Mouse (Mus musculus): ENCODE results near the gene Itga10. TPM values are rescaled to one million over a fixed set of nuclear protein-coding genes. Genes with fewer than 3 reads are reported as not detected.
"Not testable (repeated sequence)": the region's sequence is repeated elsewhere in the genome, so short reads cannot be mapped to it uniquely, and the experiment has no call there.

Itga10 gene
- polyA plus RNA-seq, 1 experiment = 0.01 TPM

DNA sequence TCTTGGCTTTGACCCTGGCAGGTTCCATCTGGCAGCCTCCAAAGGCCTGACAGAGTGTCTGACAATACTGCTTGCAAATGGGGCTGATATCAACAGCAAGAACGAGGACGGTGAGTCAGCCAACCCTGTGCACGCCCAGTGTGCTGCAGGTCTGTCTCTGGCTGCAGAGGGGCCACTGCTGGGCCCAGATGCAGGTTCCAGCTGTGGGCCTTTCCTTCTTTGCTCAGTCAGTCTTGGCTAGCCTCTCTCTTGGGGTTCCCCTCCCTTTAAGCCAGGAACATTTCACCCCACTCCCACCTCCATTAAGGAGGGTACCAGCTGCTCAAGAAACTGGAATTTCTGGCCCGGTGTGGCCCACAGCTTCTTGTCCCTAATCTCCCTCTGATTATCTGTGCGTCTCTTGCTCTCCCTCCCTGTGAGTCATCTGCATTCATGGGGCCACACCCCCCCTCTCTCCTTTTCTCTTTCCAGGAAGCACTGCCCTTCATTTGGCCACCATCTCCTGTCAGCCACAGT is 33.8 kb downstream of the Itga10 start:
- no peak for TF ChIP-seq GATA1 (IDR thresholded peaks at IDR 0.05; ENCODE audit: borderline replicate concordance, low read length)
- TF ChIP-seq FLI1 (IDR thresholded peaks at IDR 0.05; ENCODE audit: low read length) = no peak
- Histone ChIP-seq H3K36me3 (replicated peaks; ENCODE audit: low read length) (peaks cover 63% of the 10 kb centered on the region), H3K9me3 (no peaks in the 10 kb centered on the region), H3K4me3 (replicated peaks) (no peak overlapping the region), H3K4me1 (peaks cover 69% of the 10 kb centered on the region), H3K27me3 (replicated peaks) (peaks cover 18% of the 10 kb centered on the region)

DNA sequence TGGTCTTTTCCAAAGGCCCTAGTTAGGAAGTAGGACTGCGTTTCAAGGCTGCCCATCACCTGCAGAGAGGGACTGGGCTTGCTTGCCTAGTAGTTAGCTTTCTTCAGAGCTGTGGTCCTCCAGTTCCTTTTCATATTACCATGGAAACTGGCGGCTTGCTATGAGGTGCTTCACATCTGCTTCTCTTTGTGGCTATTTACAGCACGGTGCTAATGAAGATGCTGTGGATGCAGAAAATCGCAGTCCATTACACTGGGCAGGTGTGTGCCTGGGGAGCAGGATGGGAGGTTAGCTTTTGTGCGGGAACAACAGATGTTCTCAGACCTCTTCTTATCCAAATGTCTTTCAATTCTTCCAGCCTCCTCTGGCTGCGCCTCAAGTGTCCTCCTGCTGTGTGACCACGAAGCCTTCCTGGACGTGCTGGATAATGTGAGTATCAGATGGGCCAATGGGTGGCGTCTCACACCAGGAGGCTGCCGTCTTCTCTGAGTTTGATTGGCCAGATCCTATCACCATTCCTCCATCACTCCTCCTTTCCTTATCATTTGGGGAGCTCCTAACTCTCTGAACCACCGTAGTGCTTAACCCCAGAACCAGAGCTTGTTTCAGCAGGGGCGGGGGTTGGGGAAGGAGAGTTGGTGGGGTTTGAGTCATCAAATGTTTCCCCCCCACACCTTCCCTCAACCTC is 35.0 kb downstream of the Itga10 start:
- Histone ChIP-seq H3K4me3 (replicated peaks) (no peak overlapping the region), H3K27me3 (replicated peaks) (peaks cover 29% of the 10 kb centered on the region), H3K36me3 (replicated peaks; ENCODE audit: low read length) (peaks cover 72% of the 10 kb centered on the region), H3K9me3 (no peaks in the 10 kb centered on the region), H3K4me1 (peaks cover 70% of the 10 kb centered on the region)
- TF ChIP-seq FLI1 (IDR thresholded peaks at IDR 0.05; ENCODE audit: low read length) (no peak), GATA1 (IDR thresholded peaks at IDR 0.05; ENCODE audit: borderline replicate concordance, low read length) (no peak)

DNA sequence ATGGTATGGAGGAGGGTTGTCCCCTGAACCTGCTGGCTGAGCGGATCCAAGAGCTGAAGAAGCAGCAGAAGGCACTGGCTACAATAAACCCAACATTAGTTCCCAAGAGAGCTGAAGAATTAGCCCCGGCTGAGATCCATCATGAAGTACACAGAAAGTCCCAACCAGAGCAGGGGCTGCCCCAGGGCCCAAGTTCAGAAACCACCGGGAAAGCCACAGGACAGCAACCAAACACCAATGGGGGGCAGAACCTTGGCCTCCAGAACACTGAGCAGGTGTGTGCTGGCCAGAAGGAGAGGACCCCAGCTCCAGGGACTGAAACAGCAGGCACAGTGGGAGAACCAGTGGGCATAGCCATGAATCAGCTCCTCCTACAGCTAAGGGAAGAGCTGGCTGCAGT is 38.1 kb downstream of the Itga10 start:
- Histone ChIP-seq H3K36me3 (replicated peaks; ENCODE audit: low read length) (peaks cover 80% of the 10 kb centered on the region), H3K9me3 (no peaks in the 10 kb centered on the region), H3K27me3 (replicated peaks) (peaks cover 28% of the 10 kb centered on the region), H3K4me3 (replicated peaks) (no peak overlapping the region), H3K4me1 (peaks cover 78% of the 10 kb centered on the region)
- no peak for TF ChIP-seq FLI1 (IDR thresholded peaks at IDR 0.05; ENCODE audit: low read length)
- no peak for TF ChIP-seq GATA1 (IDR thresholded peaks at IDR 0.05; ENCODE audit: borderline replicate concordance, low read length)

DNA sequence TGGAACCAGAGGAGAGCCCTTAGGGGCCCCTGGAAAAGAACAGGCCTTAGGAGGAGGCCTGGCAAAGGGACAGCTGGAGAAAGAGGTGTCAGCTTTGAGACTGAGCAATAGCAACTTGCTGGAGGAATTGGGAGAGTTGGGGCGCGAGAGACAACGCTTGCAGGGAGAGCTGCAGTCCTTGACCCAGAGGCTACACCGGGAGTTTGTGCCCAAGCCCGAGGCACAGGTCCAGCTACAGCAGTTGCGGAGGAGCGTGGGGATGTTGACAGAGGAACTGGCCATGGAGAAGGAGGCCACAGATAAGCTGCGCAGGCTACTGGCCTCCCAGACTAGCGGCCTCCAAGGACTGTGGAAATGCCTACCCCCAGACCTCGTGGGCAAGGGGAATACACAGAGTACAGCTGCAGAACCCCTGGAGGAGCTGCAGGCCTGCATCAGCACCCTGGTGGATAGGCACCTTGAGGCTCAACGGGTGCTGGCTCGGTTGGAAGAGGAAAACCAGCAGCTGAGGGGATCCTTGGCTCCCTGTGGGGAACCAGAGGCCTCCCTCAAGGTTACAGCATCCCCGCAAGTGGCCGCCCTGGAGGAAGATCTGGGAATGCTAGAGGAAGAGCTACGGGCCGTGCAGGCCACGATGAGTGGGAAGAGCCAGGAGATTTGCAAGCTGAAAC is 38.9 kb downstream of the Itga10 start:
- H3K9me3 ChIP-seq = no peaks in the 10 kb centered on the region
- H3K4me1 ChIP-seq = peaks cover 78% of the 10 kb centered on the region
- peaks cover 26% of the 10 kb centered on the region for H3K27me3 ChIP-seq (replicated peaks)
- peak overlapping the region; percentile 83 for H3K4me3 ChIP-seq (replicated peaks)
- H3K36me3 ChIP-seq (replicated peaks; ENCODE audit: low read length) = peaks cover 77% of the 10 kb centered on the region
- TF ChIP-seq FLI1 (IDR thresholded peaks at IDR 0.05; ENCODE audit: low read length) (no peak), GATA1 (IDR thresholded peaks at IDR 0.05; ENCODE audit: borderline replicate concordance, low read length) (no peak)

DNA sequence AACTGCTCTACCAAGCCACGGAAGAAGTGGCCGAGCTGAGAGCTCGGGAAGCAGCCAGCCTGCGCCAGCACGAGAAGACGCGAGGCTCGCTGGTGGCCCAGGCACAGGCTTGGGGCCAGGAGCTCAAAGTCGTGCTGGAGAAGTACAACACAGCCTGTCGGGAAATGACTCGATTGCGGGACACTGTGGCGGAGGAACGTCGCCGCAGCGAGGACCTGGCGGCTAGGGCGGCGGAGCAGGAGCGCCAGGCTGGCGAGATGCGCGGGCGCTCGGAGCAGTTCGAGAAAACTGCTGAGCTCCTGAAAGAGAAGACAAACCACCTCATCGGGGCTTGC is 39.4 kb downstream of the Itga10 start:
- peak overlapping the region; percentile 83 for H3K4me3 ChIP-seq (replicated peaks)
- peaks cover 72% of the 10 kb centered on the region for H3K36me3 ChIP-seq (replicated peaks; ENCODE audit: low read length)
- peaks cover 78% of the 10 kb centered on the region for H3K4me1 ChIP-seq
- no peak for TF ChIP-seq GATA1 (IDR thresholded peaks at IDR 0.05; ENCODE audit: borderline replicate concordance, low read length)
- no peak for TF ChIP-seq FLI1 (IDR thresholded peaks at IDR 0.05; ENCODE audit: low read length)
- no peaks in the 10 kb centered on the region for H3K9me3 ChIP-seq
- H3K27me3 ChIP-seq (replicated peaks) = peaks cover 26% of the 10 kb centered on the region

DNA sequence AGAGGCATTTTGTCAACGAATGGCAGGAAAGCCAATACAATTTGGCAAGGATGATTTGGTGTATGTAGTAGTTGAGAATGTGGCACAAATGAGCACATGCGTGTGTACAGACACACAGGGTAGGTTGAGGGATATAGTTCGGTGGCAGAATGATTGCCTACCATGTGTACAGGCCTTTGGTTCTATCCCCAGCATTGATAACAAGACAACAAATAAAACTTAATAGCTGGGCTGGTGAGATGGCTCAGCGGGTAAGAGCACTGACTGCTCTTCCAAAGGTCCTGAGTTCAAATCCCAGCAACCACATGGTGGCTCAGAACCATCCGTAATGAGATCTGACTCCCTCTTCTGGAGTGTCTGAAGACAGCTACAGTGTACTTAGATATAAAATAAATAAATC is 40.7 kb downstream of the Itga10 start:
- H3K36me3 ChIP-seq (replicated peaks; ENCODE audit: low read length) = peaks cover 59% of the 10 kb centered on the region
- not testable (repeated sequence) for H3K9me3 ChIP-seq; H3K4me3 ChIP-seq (replicated peaks)
- peaks cover 24% of the 10 kb centered on the region for H3K27me3 ChIP-seq (replicated peaks)
- peaks cover 76% of the 10 kb centered on the region for H3K4me1 ChIP-seq

DNA sequence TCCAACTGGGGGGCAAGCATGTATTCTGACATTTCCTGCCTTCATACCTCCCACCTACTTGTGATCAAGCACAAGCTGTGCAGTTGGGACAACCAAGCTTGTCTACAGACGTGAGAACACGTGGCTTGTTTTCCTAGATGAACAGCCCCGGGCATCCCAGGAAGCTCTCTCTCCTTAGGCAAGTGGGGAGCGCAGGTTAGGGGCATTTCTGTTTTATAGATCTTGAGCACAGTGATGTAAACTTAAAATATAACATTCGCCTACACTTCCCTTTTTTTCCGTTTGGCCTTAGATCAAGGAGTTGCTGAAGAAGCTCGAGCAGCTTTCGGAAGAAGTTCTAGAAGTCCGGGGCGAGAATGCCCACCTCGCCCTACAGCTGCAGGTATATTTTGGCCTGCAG is 43.5 kb downstream of the Itga10 start:
- H3K36me3 ChIP-seq (replicated peaks; ENCODE audit: low read length) = peaks cover 34% of the 10 kb centered on the region
- peaks cover 82% of the 10 kb centered on the region for H3K4me1 ChIP-seq
- peak overlapping the region; percentile 85 for H3K4me3 ChIP-seq (replicated peaks)
- peaks cover 11% of the 10 kb centered on the region for H3K27me3 ChIP-seq (replicated peaks)
- H3K9me3 ChIP-seq = no peaks in the 10 kb centered on the region
- TF ChIP-seq FLI1 (IDR thresholded peaks at IDR 0.05; ENCODE audit: low read length) (no peak), GATA1 (IDR thresholded peaks at IDR 0.05; ENCODE audit: borderline replicate concordance, low read length) (no peak)

DNA sequence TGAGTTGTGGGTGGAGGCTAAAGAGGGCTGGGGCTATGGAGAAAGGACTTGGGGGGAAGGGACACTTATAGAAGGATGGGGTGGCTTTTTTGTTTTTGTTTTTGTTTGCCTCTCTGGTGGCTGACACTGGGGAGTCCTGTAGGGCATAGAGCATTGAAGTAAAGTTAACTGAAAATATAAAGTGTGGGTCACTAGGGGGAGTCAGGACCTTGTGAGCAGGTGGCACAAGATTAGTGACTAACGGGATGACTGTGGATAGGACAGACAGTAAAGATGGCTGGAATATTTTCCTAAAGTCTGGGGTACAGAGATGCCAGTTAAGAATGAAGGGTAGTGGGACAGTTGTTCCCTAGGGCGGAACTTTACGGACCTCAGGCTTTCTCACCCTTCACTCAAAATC is 44.9 kb downstream of the Itga10 start:
- no peak for TF ChIP-seq FLI1 (IDR thresholded peaks at IDR 0.05; ENCODE audit: low read length)
- no peak for TF ChIP-seq GATA1 (IDR thresholded peaks at IDR 0.05; ENCODE audit: borderline replicate concordance, low read length)
- Histone ChIP-seq H3K9me3 (no peaks in the 10 kb centered on the region), H3K36me3 (replicated peaks; ENCODE audit: low read length) (peaks cover 20% of the 10 kb centered on the region), H3K27me3 (replicated peaks) (peaks cover 1% of the 10 kb centered on the region), H3K4me3 (replicated peaks) (peak overlapping the region; percentile 28), H3K4me1 (peaks cover 74% of the 10 kb centered on the region)

DNA sequence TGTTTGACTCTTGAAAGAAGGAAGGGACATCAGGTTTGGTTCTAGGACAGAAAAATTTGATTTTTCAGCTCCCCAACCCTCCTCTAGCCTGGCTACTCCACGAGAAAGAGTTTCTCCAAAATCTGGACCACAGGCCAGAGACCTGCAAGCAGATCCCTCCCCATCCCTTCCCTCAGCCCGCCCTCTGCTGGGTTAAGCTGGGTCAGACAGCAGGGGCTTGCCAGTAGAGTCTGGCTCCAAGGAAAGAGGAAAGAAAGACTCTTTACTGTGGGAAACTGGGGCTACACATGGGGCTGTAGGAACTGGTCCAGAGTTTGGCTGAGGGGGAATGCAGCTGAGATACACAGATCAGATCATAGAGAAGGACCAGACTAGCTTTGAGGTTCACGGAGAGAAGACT is 47.1 kb downstream of the Itga10 start:
- no peaks in the 10 kb centered on the region for H3K9me3 ChIP-seq
- TF ChIP-seq FLI1 (IDR thresholded peaks at IDR 0.05; ENCODE audit: low read length) = no peak
- TF ChIP-seq GATA1 (IDR thresholded peaks at IDR 0.05; ENCODE audit: borderline replicate concordance, low read length) = no peak
- no peaks in the 10 kb centered on the region for H3K27me3 ChIP-seq (replicated peaks)

DNA sequence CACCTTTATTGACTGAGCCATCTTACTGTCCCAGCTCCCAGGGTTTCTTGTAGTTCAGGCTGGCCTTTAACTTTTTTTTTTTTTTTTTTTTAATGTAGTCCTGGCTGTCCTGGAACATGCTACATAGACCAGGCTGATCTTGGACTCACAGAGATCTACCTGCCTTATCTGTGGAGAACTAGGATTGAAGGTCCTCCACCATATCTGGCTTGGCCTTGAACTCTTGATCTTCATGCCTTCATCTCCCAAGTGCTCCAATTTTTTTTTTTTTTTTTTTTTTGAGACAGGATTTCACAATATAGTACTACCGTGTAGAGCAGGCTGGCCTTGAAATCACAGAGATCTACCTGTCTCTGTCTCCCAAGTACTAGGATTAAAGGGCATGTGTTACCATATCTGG is 48.2 kb downstream of the Itga10 start:
- Histone ChIP-seq H3K4me3 (replicated peaks) (no peak overlapping the region), H3K9me3 (no peaks in the 10 kb centered on the region)
- no peak for TF ChIP-seq FLI1 (IDR thresholded peaks at IDR 0.05; ENCODE audit: low read length)
- no peak for TF ChIP-seq GATA1 (IDR thresholded peaks at IDR 0.05; ENCODE audit: borderline replicate concordance, low read length)

More for the DNA sequence above, 47.1 kb downstream of the Itga10 start:
- Histone ChIP-seq H3K36me3 (replicated peaks; ENCODE audit: low read length) (peaks cover 6% of the 10 kb centered on the region), H3K4me1 (peaks cover 69% of the 10 kb centered on the region), H3K4me3 (replicated peaks) (no peak overlapping the region)

More for the DNA sequence above, 48.2 kb downstream of the Itga10 start:
- Histone ChIP-seq H3K27me3 (replicated peaks) (no peaks in the 10 kb centered on the region), H3K36me3 (replicated peaks; ENCODE audit: low read length) (peaks cover 7% of the 10 kb centered on the region), H3K4me1 (peaks cover 67% of the 10 kb centered on the region)

Measured in megakaryocyte, embryonic 14.5 days (primary cell).